Mouse (Mus musculus) liver, embryonic 14 days (tissue): ENCODE results near the gene Inpp5f. TPM values are rescaled to one million over a fixed set of nuclear protein-coding genes. Genes with fewer than 3 reads are reported as not detected.

Experiments used
- polyA plus RNA-seq: library from polyadenylated mRNA; depleted of rRNA; stranded (reverse); fragments of >200 nt; gene quantifications from 2 replicates; pipeline ENCODE4 v1.2.3, GENCODE M21; 2012; rRNA removed

Gene Inpp5f
- polyA plus RNA-seq: 3.9 and 4.6 TPM in 2 replicates

DNA sequence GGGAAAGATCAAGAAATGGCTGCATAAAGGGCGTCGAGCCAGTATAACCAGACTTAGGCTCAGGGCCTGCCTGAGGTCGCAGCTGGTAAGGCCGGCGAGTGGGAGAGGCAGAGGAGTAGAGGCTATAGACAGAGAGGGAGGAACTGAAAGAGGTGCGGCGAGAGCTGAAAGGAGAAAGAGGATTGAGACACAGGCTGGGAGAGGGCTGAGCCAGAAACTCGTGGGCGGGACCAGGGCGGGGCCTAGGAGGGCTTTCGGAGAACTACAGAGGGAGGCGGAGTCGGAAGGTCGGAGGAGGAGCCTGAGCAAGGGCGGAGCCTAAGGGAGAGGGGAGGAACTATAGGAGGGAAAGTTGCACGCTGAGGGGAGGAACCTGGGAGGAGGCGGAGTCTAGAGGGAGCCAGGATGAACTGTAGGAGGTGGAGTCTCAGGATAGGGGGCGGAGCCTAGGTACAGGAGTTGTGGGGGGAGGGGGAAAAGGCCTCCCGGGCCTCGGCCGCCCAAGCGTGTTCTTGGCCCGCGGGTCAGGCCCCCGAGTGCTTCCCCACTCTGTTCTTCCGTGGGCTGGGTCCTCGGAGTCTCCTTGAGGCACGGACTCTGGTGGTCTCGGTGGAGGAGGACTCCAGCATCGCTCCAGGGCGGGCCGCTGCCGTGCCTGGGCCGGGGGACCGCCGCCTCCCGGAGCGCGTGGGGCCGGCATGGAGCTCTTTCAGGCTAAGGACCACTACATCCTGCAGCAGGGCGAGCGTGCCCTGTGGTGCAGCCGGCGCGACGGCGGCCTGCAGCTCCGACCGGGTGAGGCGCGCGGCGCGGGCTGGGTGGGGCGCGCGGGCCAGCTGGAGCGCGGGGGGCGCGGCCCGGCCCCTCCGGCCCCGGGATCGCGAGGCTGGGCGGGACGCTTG is at the start of gene Inpp5f:
Gene Inpp5f (plus strand): TSS at position 432 of the 902 bp plus-strand sequence.

DNA sequence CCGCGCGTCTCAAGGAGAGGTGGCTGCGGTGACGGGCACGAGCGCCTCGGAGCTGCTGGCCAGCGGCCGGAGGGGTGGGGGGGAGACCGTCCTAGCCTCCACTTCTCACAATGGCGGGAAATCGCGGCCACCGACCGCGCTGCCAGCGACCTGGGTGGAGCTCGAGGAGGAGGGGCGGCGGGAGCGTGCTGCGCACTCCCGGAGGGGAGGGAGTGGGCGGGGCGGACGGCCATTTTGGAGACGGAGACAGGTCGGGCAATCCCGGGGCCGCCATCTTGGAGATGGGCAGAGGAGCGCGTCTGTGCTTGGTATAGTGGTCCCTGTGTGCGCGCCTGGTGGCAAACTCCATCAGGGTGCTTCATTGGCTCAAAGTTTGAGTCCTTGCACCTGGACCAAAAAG is 129.2 kb downstream of the Inpp5f start, which contains the start of gene Mcmbp:
Gene Mcmbp (minus strand): TSS at position 162 of the 400 bp plus-strand sequence.

GRCm38 (mm10) chr7:128744684-128745485 is 133.8 kb downstream of the Inpp5f start, which contains the start of gene Sec23ip:
Sec23ip (plus strand) TSS chr7:128744943.

Other genes starting within 250 kb of the Inpp5f start
- gene Rgs10, start 192.6 kb upstream of the Inpp5f start, polyA plus RNA-seq: 37.7 and 42.2 TPM in 2 replicates
- 57.8 and 60.5 TPM in 2 replicates for gene Tial1, start 149.6 kb upstream of the Inpp5f start, polyA plus RNA-seq
- 2.6 and 2.9 TPM in 2 replicates for gene Bag3, start 87.7 kb upstream of the Inpp5f start, polyA plus RNA-seq
- gene Mcmbp, start 129.2 kb downstream of the Inpp5f start, polyA plus RNA-seq: 12.5 and 13.8 TPM in 2 replicates
- 9.7 and 11.0 TPM in 2 replicates for gene Sec23ip, start 133.6 kb downstream of the Inpp5f start, polyA plus RNA-seq